Mouse (Mus musculus): ENCODE measurements around the gene Ntrk2. TPM values are rescaled to one million over a fixed set of nuclear protein-coding genes. Genes with fewer than 3 reads are reported as not detected.

Ntrk2 gene
- polyA plus RNA-seq, 1 experiment from 2014 or later: 146 TPM

DNA sequence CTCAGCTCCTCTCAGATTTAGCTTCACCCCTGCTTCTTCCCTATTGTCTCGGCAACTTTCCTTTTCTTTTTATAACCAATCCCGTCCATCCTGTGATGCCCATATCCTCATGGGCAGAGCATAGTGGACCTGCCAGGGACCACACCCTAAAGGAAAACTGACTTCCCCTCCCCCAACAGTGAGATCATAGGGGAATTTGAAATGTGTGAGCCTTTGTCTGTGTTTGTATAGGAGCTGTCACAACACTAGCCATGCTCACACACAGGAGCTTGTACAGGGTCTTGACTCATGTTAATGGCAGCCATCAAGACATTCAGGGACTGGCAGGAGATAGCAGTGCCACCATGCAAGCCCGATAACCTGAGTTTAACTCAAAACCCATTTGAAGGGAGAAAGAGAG, 118.1 kb downstream of the Ntrk2 start:
- no peaks in the 10 kb centered on the region for H3K36me3 ChIP-seq (ENCODE audit: control insufficient read depth, insufficient read depth, low read length)
- ATAC-seq: no peak
- no peaks in the 10 kb centered on the region for H3K27me3 ChIP-seq (replicated peaks; ENCODE audit: control insufficient read depth, insufficient read depth, low read length)
- no peak overlapping the region for H3K4me2 ChIP-seq (ENCODE audit: low read length)
- H3K4me3 ChIP-seq (ENCODE audit: low read length): no peak overlapping the region
- H3K27ac ChIP-seq (ENCODE audit: low read depth, low read length): no peak overlapping the region
- 71% methylated on average over 3 of the region's 3 CpGs for WGBS
- H3K9ac ChIP-seq (ENCODE audit: low read depth, low read length): no peak overlapping the region
- no peaks in the 10 kb centered on the region for H3K9me3 ChIP-seq (ENCODE audit: control insufficient read depth, low read length)
- H3K4me1 ChIP-seq (ENCODE audit: control insufficient read depth, insufficient read depth, low read depth, low read length): peaks cover 8% of the 10 kb centered on the region

DNA sequence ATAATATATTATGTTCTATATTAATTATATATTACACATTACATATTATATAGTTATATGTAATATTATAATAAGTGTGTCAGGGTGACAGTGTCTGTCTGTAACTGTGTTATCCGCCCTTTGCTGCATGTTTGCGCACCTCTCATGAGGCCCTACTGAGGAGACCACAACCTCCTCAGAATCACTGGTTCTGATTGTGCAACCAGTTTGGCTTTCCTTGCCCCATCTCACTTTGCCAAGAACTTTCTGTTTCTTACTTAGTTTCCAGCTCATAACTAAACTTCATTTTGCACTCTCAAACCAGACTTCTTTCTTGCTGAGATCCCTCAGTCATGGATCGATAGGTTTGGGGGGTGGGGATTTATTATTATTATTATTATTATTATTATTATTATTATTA, 120.8 kb downstream of the Ntrk2 start:
- peaks cover 8% of the 10 kb centered on the region for H3K4me1 ChIP-seq (ENCODE audit: control insufficient read depth, insufficient read depth, low read depth, low read length)
- H3K36me3 ChIP-seq (ENCODE audit: control insufficient read depth, insufficient read depth, low read length): no peaks in the 10 kb centered on the region
- ATAC-seq: no peak
- H3K4me3 ChIP-seq (ENCODE audit: low read length): no peak overlapping the region
- H3K9me3 ChIP-seq (ENCODE audit: control insufficient read depth, low read length): no peaks in the 10 kb centered on the region
- 96% methylated on average over 3 of the region's 3 CpGs for WGBS
- H3K27me3 ChIP-seq (replicated peaks; ENCODE audit: control insufficient read depth, insufficient read depth, low read length): no peaks in the 10 kb centered on the region
- H3K9ac ChIP-seq (ENCODE audit: low read depth, low read length): no peak overlapping the region
- no peak overlapping the region for H3K27ac ChIP-seq (ENCODE audit: low read depth, low read length)
- H3K4me2 ChIP-seq (ENCODE audit: low read length): no peak overlapping the region

DNA sequence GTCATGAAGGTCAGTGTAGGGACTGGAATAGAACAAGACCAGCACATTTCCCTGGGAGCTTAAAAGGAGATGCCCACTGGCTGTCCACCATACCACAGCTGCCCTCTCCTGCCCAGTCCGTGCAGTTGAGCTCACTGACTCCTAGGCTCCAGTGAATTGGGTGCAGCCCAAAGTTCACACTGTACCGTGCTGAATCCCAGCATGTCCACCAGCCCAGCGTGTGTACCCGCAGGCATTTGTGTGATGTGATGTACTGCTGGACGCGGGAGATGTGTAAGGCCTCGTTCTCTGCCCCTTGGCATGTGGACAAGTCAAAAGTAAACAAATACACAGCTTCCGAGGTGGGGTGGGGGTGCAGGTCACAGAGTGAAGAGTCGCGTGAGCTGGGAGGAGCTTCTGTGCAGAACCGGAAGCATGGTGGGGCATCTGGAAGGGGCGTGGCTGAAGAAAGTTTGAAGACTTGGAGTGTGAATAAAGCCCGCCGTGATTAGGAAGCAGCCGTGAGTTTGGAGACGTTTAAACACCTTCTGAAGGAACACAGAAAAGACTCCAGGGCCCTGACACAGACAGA, 121.4 kb downstream of the Ntrk2 start:
- no peak for ATAC-seq

DNA sequence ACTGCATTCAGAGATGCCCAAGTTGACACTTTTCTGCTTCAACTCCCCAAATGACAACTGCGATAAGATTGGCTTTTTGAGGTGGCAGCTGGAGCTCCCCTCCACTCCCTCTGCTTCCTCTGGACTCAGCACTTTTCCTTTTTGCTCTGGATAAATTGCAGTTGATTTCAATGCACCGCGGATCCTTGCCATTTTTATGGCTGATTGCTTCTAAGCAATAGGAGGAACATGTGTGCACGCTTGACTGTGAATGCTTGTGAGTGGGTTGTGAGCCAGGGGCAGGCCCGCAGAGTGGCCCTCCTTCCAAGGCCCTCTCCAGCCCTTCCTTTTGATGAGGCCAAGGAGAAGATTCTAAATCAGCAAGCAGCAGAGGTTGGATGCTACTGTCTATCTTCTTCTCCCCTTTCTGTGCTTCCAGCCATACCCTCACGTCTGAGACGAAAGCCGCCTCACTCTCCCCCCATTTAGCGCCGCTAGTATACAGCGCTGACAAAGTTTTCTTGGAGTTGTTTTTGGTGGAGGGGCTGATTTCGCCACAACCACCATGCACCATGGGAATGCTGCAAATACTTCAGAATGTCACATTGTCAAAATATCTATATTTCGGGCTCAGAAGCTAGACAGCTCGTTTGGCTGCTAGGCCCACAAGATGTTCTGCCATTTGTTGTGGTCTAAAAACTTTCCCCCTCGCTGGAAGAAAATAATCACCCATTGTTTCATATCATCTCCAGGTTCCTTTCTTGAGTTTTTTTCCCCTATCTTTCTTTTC, 122.5 kb downstream of the Ntrk2 start:
- WGBS: 63% methylated on average over 15 of the region's 15 CpGs
- Histone ChIP-seq H3K27ac (ENCODE audit: low read depth, low read length) (peak overlapping the region; percentile 64), H3K27me3 (replicated peaks; ENCODE audit: control insufficient read depth, insufficient read depth, low read length) (no peaks in the 10 kb centered on the region), H3K4me1 (ENCODE audit: control insufficient read depth, insufficient read depth, low read depth, low read length) (peaks cover 6% of the 10 kb centered on the region; the same call in 1 of the 2 replicates), H3K9ac (ENCODE audit: low read depth, low read length) (no peak overlapping the region), H3K9me3 (ENCODE audit: control insufficient read depth, low read length) (no peaks in the 10 kb centered on the region), H3K4me2 (ENCODE audit: low read length) (no peak overlapping the region), H3K36me3 (ENCODE audit: control insufficient read depth, insufficient read depth, low read length) (no peaks in the 10 kb centered on the region), H3K4me3 (ENCODE audit: low read length) (no peak overlapping the region)
- ATAC-seq: no peak

More for the DNA sequence above, 121.4 kb downstream of the Ntrk2 start:
- Histone ChIP-seq H3K36me3 (ENCODE audit: control insufficient read depth, insufficient read depth, low read length) (no peaks in the 10 kb centered on the region), H3K4me2 (ENCODE audit: low read length) (no peak overlapping the region), H3K27ac (ENCODE audit: low read depth, low read length) (no peak overlapping the region), H3K9me3 (ENCODE audit: control insufficient read depth, low read length) (no peaks in the 10 kb centered on the region), H3K9ac (ENCODE audit: low read depth, low read length) (no peak overlapping the region), H3K4me1 (ENCODE audit: control insufficient read depth, insufficient read depth, low read depth, low read length) (peaks cover 8% of the 10 kb centered on the region), H3K4me3 (ENCODE audit: low read length) (no peak overlapping the region), H3K27me3 (replicated peaks; ENCODE audit: control insufficient read depth, insufficient read depth, low read length) (no peaks in the 10 kb centered on the region)
- WGBS: 73% methylated on average over 16 of the region's 16 CpGs

DNA sequence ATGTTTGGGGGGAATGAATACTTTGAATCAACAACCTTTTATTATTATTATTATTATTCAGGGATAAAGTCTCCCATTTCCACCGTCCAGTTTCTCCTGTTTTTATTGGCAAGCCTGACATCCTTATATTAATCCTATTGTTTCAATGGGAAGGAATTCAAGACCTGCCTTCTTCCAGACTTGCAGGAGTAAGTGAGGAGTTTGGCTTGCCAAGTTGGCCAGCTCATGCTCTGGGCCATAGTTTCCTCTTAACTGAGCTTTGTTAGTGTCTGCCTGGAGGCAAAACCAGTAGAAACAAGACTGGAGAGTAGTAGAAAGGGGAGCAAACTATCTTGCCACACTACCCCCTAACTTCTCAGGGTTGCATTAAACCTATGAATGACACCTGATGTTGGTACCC, 123.8 kb downstream of the Ntrk2 start:
- Histone ChIP-seq H3K9me3 (ENCODE audit: control insufficient read depth, low read length) (no peaks in the 10 kb centered on the region), H3K4me1 (ENCODE audit: control insufficient read depth, insufficient read depth, low read depth, low read length) (peaks cover 9% of the 10 kb centered on the region; the same call in 1 of the 2 replicates), H3K4me3 (ENCODE audit: low read length) (no peak overlapping the region), H3K27me3 (replicated peaks; ENCODE audit: control insufficient read depth, insufficient read depth, low read length) (no peaks in the 10 kb centered on the region), H3K9ac (ENCODE audit: low read depth, low read length) (no peak overlapping the region), H3K4me2 (ENCODE audit: low read length) (no peak overlapping the region), H3K27ac (ENCODE audit: low read depth, low read length) (no peak overlapping the region), H3K36me3 (ENCODE audit: control insufficient read depth, insufficient read depth, low read length) (no peaks in the 10 kb centered on the region)
- 66% methylated on average over 1 of the region's 1 CpGs for WGBS
- no peak for ATAC-seq

DNA sequence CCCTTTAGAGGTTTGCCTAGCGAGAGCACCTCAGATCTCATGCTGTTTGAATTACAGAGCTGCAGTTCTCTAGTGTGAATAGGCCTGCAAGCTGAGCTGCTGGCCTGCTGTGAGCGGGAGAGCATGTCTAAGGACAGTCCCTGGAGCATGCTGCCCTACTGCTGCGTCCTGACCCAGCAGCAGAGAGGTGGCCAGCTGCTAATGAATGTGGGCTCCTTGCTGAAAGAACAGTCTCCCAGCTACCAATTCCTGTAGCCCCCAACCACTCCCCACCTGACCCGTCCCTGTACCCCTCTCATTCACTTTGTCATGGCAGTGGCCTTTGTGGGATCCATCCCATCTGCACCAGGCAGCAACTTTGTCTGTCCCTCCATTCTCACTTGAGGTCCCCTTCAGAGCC, 126.8 kb downstream of the Ntrk2 start:
- Histone ChIP-seq H3K9ac (ENCODE audit: low read depth, low read length) (no peak overlapping the region), H3K9me3 (ENCODE audit: control insufficient read depth, low read length) (no peaks in the 10 kb centered on the region), H3K4me1 (ENCODE audit: control insufficient read depth, insufficient read depth, low read depth, low read length) (peaks cover 18% of the 10 kb centered on the region; the same call in 1 of the 2 replicates), H3K36me3 (ENCODE audit: control insufficient read depth, insufficient read depth, low read length) (no peaks in the 10 kb centered on the region), H3K4me3 (ENCODE audit: low read length) (no peak overlapping the region), H3K27ac (ENCODE audit: low read depth, low read length) (no peak overlapping the region; the same call in 1 of the 2 replicates), H3K27me3 (replicated peaks; ENCODE audit: control insufficient read depth, insufficient read depth, low read length) (no peaks in the 10 kb centered on the region), H3K4me2 (ENCODE audit: low read length) (no peak overlapping the region)
- ATAC-seq: 0 out of 2 replicates have a peak, but pooled peaks have one; percentile 28
- WGBS: 25% methylated on average over 4 of the region's 4 CpGs

DNA sequence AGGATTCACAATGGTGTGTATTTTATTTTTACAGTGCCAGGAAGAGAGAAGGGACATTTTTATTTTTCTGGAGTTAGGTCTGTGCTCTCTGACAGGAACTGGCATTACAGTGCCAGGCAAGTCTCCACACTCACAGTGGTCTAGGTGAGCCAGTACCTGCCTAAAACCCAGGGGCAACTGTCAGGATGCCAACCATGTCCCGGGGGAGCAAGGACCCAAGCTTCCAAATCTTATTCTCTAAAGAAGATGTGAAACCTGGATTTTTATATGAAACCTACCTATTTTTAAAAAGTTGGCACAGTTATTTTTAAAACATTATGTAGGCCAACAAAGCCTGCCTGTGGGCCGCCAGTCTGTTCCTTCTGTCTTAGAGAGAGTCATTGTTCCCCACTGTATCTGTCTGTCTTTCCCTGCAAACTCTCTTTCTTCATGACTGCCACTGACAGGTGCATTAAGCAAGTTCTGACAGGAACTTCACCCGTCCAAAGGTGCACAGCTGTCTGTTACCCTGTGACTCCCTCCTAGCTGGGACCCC, 128.3 kb downstream of the Ntrk2 start:
- no peaks in the 10 kb centered on the region for H3K9me3 ChIP-seq (ENCODE audit: control insufficient read depth, low read length)
- ATAC-seq: no peak
- H3K4me3 ChIP-seq (ENCODE audit: low read length): no peak overlapping the region
- no peaks in the 10 kb centered on the region for H3K27me3 ChIP-seq (replicated peaks; ENCODE audit: control insufficient read depth, insufficient read depth, low read length)
- no peak overlapping the region for H3K4me2 ChIP-seq (ENCODE audit: low read length)
- peaks cover 15% of the 10 kb centered on the region; the same call in 1 of the 2 replicates for H3K4me1 ChIP-seq (ENCODE audit: control insufficient read depth, insufficient read depth, low read depth, low read length)
- no peak overlapping the region for H3K9ac ChIP-seq (ENCODE audit: low read depth, low read length)
- H3K36me3 ChIP-seq (ENCODE audit: control insufficient read depth, insufficient read depth, low read length): no peaks in the 10 kb centered on the region
- WGBS: 85% methylated on average over 3 of the region's 3 CpGs
- H3K27ac ChIP-seq (ENCODE audit: low read depth, low read length): no peak overlapping the region

DNA sequence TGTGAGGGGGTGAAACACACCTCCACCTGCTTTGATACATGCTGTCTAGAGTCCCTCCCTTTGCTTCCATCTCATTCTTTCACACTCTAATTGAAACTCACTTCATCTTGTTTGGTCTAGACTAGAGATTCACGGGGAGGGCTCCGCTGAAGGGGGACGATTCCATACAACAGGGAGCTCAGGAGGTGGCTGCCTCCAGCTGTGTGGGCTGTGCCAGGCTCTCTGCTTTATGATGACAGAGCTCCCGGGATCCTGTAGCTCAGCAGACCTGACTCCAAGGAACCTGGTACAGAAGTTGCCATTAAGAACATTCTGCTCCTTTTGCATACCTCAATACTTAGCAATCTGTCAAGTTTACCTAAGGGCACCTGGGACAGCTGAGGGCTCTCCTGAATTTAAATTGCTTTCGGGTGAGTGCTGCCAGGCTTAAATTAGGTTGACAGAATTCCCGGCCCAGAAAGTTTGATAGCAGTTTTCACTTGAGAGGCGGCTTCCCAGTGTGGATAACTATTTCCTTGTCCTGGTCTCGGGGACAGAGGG, 129.7 kb downstream of the Ntrk2 start:
- ATAC-seq: peak; percentile 51
- no peaks in the 10 kb centered on the region for H3K27me3 ChIP-seq (replicated peaks; ENCODE audit: control insufficient read depth, insufficient read depth, low read length)
- H3K27ac ChIP-seq (ENCODE audit: low read depth, low read length): peak overlapping the region; percentile 25; the same call in 1 of the 2 replicates
- H3K4me3 ChIP-seq (ENCODE audit: low read length): no peak overlapping the region
- no peaks in the 10 kb centered on the region for H3K36me3 ChIP-seq (ENCODE audit: control insufficient read depth, insufficient read depth, low read length)
- H3K4me1 ChIP-seq (ENCODE audit: control insufficient read depth, insufficient read depth, low read depth, low read length): peaks cover 15% of the 10 kb centered on the region; the same call in 1 of the 2 replicates
- no peak overlapping the region for H3K9ac ChIP-seq (ENCODE audit: low read depth, low read length)
- no peak overlapping the region for H3K4me2 ChIP-seq (ENCODE audit: low read length)
- 17% methylated on average over 8 of the region's 8 CpGs for WGBS
- H3K9me3 ChIP-seq (ENCODE audit: control insufficient read depth, low read length): no peaks in the 10 kb centered on the region

DNA sequence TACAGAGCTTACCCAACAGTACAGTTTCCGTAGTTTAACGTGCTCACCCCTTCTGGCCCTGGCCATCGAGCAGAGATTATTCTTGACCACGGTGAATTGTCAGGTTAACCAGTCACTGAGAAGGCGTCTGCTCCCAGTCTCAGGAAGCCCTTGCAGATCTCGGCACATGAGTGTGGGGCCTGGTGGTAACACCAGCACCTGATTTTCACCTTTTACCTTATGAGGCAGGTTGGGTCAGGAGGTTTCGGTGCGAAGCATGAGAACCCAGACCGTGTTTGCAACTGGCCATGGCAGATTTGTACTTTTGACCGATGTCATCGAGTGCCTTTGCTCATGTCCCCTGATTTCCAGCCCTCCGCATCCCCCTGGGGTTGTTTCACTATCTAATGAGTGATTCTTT, 131.5 kb downstream of the Ntrk2 start:
- peaks cover 15% of the 10 kb centered on the region; the same call in 1 of the 2 replicates for H3K4me1 ChIP-seq (ENCODE audit: control insufficient read depth, insufficient read depth, low read depth, low read length)
- no peak overlapping the region for H3K9ac ChIP-seq (ENCODE audit: low read depth, low read length)
- no peaks in the 10 kb centered on the region for H3K27me3 ChIP-seq (replicated peaks; ENCODE audit: control insufficient read depth, insufficient read depth, low read length)
- no peaks in the 10 kb centered on the region for H3K36me3 ChIP-seq (ENCODE audit: control insufficient read depth, insufficient read depth, low read length)
- no peak overlapping the region for H3K4me3 ChIP-seq (ENCODE audit: low read length)
- WGBS: 93% methylated on average over 12 of the region's 12 CpGs
- no peaks in the 10 kb centered on the region for H3K9me3 ChIP-seq (ENCODE audit: control insufficient read depth, low read length)
- no peak overlapping the region for H3K27ac ChIP-seq (ENCODE audit: low read depth, low read length)
- H3K4me2 ChIP-seq (ENCODE audit: low read length): no peak overlapping the region
- no peak for ATAC-seq
